Comparison of ENCODE assay signal across 15 mouse cellular contexts in genomic region chr4:58077950-58078349, GRCm38 (mm10).
A peak's percentile ranks its signal among the peaks of the same experiment; 100 is the strongest.
DNase-seq lines count a peak whose midpoint lies in the region; ATAC-seq lines count a peak whose summit lies in the region.
"Had no signal": no experiment of that assay in that cellular context is flagged by ENCODE, and none has a peak within 500 bp of the region (broad histone marks: within the 10 kb centered on the region; RNA-seq: fewer than 3 reads in every experiment).

No protein-coding gene starts in this region.

- WGBS in kidney, embryonic 16.5 days: 64% methylated on average over 6 of the region's 6 CpGs
- 55% methylated on average over 6 of the region's 6 CpGs for WGBS in lung, embryonic 15.5 days
- WGBS in heart, embryonic 10.5 days: 56% methylated on average over 6 of the region's 6 CpGs

- H3K36me3 ChIP-seq in kidney, embryonic 16.5 days (ENCODE audit: insufficient read depth, low read length): no peaks in the 10 kb centered on the region
- H3K36me3 ChIP-seq in lung, embryonic 15.5 days: no peaks in the 10 kb centered on the region
- H3K36me3 ChIP-seq in heart, embryonic 10.5 days: no peaks in the 10 kb centered on the region
- H3K36me3 ChIP-seq: heart, embryonic 13.5 days; hindbrain, embryonic 12.5 days; limb, embryonic 15.5 days; neural tube, embryonic 15.5 days had no signal

- no peak overlapping the region for H3K4me3 ChIP-seq in kidney, embryonic 16.5 days (ENCODE audit: low read length)
- H3K4me3 ChIP-seq in lung, embryonic 15.5 days: no peak overlapping the region
- H3K4me3 ChIP-seq in heart, embryonic 10.5 days: no peak overlapping the region
- H3K4me3 ChIP-seq: heart, embryonic 13.5 days; hindbrain, embryonic 12.5 days; limb, embryonic 15.5 days; neural tube, embryonic 15.5 days had no signal

- H3K9ac ChIP-seq in kidney, embryonic 16.5 days (replicated peaks; ENCODE audit: low read length): no peak overlapping the region
- H3K9ac ChIP-seq in lung, embryonic 15.5 days: no peak overlapping the region
- H3K9ac ChIP-seq: heart, embryonic 13.5 days; hindbrain, embryonic 12.5 days; limb, embryonic 15.5 days; neural tube, embryonic 15.5 days had no signal

- H3K27me3 ChIP-seq in kidney, embryonic 16.5 days (ENCODE audit: insufficient read depth, low read length): no peaks in the 10 kb centered on the region
- no peaks in the 10 kb centered on the region for H3K27me3 ChIP-seq in lung, embryonic 15.5 days
- no peaks in the 10 kb centered on the region for H3K27me3 ChIP-seq in heart, embryonic 10.5 days (ENCODE audit: insufficient read depth, poor library complexity, severe bottlenecking)
- H3K27me3 ChIP-seq: heart, embryonic 13.5 days; hindbrain, embryonic 12.5 days; limb, embryonic 15.5 days; neural tube, embryonic 15.5 days had no signal

- no peaks in the 10 kb centered on the region for H3K4me1 ChIP-seq in kidney, embryonic 16.5 days (ENCODE audit: insufficient read depth, low read length)
- H3K4me1 ChIP-seq in lung, embryonic 15.5 days: no peaks in the 10 kb centered on the region
- no peaks in the 10 kb centered on the region for H3K4me1 ChIP-seq in heart, embryonic 10.5 days
- H3K4me1 ChIP-seq: heart, embryonic 13.5 days; hindbrain, embryonic 12.5 days; limb, embryonic 15.5 days had no signal

- no peaks in the 10 kb centered on the region for H3K9me3 ChIP-seq in kidney, embryonic 16.5 days (ENCODE audit: low read length)
- no peaks in the 10 kb centered on the region for H3K9me3 ChIP-seq in lung, embryonic 15.5 days
- no peaks in the 10 kb centered on the region for H3K9me3 ChIP-seq in heart, embryonic 10.5 days
- H3K9me3 ChIP-seq: heart, embryonic 13.5 days; hindbrain, embryonic 12.5 days; limb, embryonic 15.5 days; neural tube, embryonic 15.5 days had no signal

- no peak overlapping the region for H3K27ac ChIP-seq in kidney, embryonic 16.5 days (ENCODE audit: low read length)
- H3K27ac ChIP-seq in lung, embryonic 15.5 days: peak overlapping the region; percentile 20; the same call in 1 of the 2 replicates
- no peak overlapping the region for H3K27ac ChIP-seq in heart, embryonic 10.5 days
- H3K27ac ChIP-seq: heart, embryonic 13.5 days; hindbrain, embryonic 12.5 days; limb, embryonic 15.5 days; neural tube, embryonic 15.5 days had no signal

- no peak for ATAC-seq in kidney, embryonic 16.5 days (ENCODE audit: low FRiP score, low TSS enrichment)
- ATAC-seq in lung, embryonic 15.5 days (ENCODE audit: borderline replicate concordance, extremely low read depth, low FRiP score, low TSS enrichment): no peak

- H3K4me2 ChIP-seq in kidney, embryonic 16.5 days (replicated peaks; ENCODE audit: low read depth, low read length): no peak overlapping the region
- no peak overlapping the region for H3K4me2 ChIP-seq in lung, embryonic 15.5 days
- H3K4me2 ChIP-seq: heart, embryonic 13.5 days; hindbrain, embryonic 12.5 days; limb, embryonic 15.5 days; neural tube, embryonic 15.5 days had no signal

- peak; percentile 28 for DNase-seq in cerebellum, adult 9-10 months
- no peak for DNase-seq in cerebellum, postnatal 4 days (ENCODE audit: low spot score in 2 of 2)
- peak; percentile 7 to 19 for DNase-seq in kidney, adult 8-10 months
- no peak for DNase-seq in lung, adult 18-20 months
- peak; percentile 28 for DNase-seq in lung, postnatal 36 days
- no peak for DNase-seq in heart, embryonic 10.5 days (ENCODE audit: low spot score)
- DNase-seq: adrenal gland, adult 8-10 months; gastrocnemius, postnatal 14 days; thymus, postnatal 36 days had no signal

Comparison
In these comparisons a context has a peak if more than half of its experiments do, and no peak if none do; other contexts are left out.
1. DNase-seq: peak in cerebellum, adult 9-10 months (single experiment), kidney, adult 8-10 months (2 of 2) and lung, postnatal 36 days (single experiment); none in cerebellum, postnatal 4 days (0 of 2), lung, adult 18-20 months (0 of 2) and heart, embryonic 10.5 days (single experiment).